Mouse (Mus musculus): ENCODE measurements at regions not wholly inside any gene's neighbourhood (a gene's known extent, or its start where the extent isn't known, plus 50 kb on each side); places are given as distances from the start of the nearest gene placed in this dataset.

- intact Hi-C loops (cut with DNase I): no loop called here
- no peak for DNase-seq (ENCODE audit: extremely low spot score in 1 of 2, low spot score in 2 of 2)
These were observed 95.5 kb downstream of the Psat1 start for GRCm38 (mm10) chr19:15851622-15852021.

GRCm38 (mm10) chr19:15850722-15851121 lies 96.4 kb downstream of the Psat1 start:
- intact Hi-C loops (cut with DNase I): no loop called here
- DNase-seq (ENCODE audit: extremely low spot score in 1 of 2, low spot score in 2 of 2): no peak

GRCm38 (mm10) chr19:15849235-15849634 lies 97.9 kb downstream of the Psat1 start:
- intact Hi-C loops (cut with DNase I): no loop called here
- DNase-seq (ENCODE audit: extremely low spot score in 1 of 2, low spot score in 2 of 2): no peak

GRCm38 (mm10) chr19:15838327-15838726 lies 108.8 kb downstream of the Psat1 start:
- intact Hi-C loops (cut with DNase I): no loop called here

GRCm38 (mm10) chr19:15837715-15838175 lies 109.4 kb downstream of the Psat1 start:
- no peak for DNase-seq (ENCODE audit: extremely low spot score in 1 of 2, low spot score in 2 of 2)
- intact Hi-C loops (cut with DNase I): no loop called here

More at GRCm38 (mm10) chr19:15838327-15838726, 108.8 kb downstream of the Psat1 start:
- no peak for DNase-seq (ENCODE audit: extremely low spot score in 1 of 2, low spot score in 2 of 2)

- intact Hi-C loops (cut with DNase I): no loop called here
- no peak for DNase-seq (ENCODE audit: extremely low spot score in 1 of 2, low spot score in 2 of 2)
These were observed 110.0 kb downstream of the Psat1 start for GRCm38 (mm10) chr19:15836956-15837714.

- intact Hi-C loops (cut with DNase I): no loop called here
- no peak for DNase-seq (ENCODE audit: extremely low spot score in 1 of 2, low spot score in 2 of 2)
These were observed 110.8 kb downstream of the Psat1 start for GRCm38 (mm10) chr19:15836201-15836955.

- no peak for DNase-seq (ENCODE audit: extremely low spot score in 1 of 2, low spot score in 2 of 2)
- intact Hi-C loops (cut with DNase I): no loop called here
These were observed 116.8 kb downstream of the Psat1 start for GRCm38 (mm10) chr19:15830385-15830784.

GRCm38 (mm10) chr19:15829158-15829557 lies 118.0 kb downstream of the Psat1 start:
- intact Hi-C loops (cut with DNase I): no loop called here
- peak in 1 of 2 experiments; percentile 78 for DNase-seq (ENCODE audit: extremely low spot score in 1 of 2, low spot score in 2 of 2)

- DNase-seq (ENCODE audit: extremely low spot score in 1 of 2, low spot score in 2 of 2): no peak
- intact Hi-C loops (cut with DNase I): no loop called here
These were observed 119.0 kb downstream of the Psat1 start for GRCm38 (mm10) chr19:15827990-15828705.

- DNase-seq (ENCODE audit: extremely low spot score in 1 of 2, low spot score in 2 of 2): no peak
- intact Hi-C loops (cut with DNase I): no loop called here
These were observed 119.8 kb downstream of the Psat1 start for GRCm38 (mm10) chr19:15827120-15827989.

- intact Hi-C loops (cut with DNase I): no loop called here
- no peak for DNase-seq (ENCODE audit: extremely low spot score in 1 of 2, low spot score in 2 of 2)
These were observed 123.3 kb downstream of the Psat1 start for GRCm38 (mm10) chr19:15823688-15824371.

GRCm38 (mm10) chr19:15820020-15820419 lies 127.1 kb downstream of the Psat1 start:
- no peak for DNase-seq (ENCODE audit: extremely low spot score in 1 of 2, low spot score in 2 of 2)
- intact Hi-C loops (cut with DNase I): no loop called here

- intact Hi-C loops (cut with DNase I): no loop called here
- DNase-seq (ENCODE audit: extremely low spot score in 1 of 2, low spot score in 2 of 2): no peak
These were observed 132.0 kb downstream of the Psat1 start for GRCm38 (mm10) chr19:15815166-15815565.

GRCm38 (mm10) chr19:15809008-15809407 lies 138.1 kb downstream of the Psat1 start:
- intact Hi-C loops (cut with DNase I): loop anchor here (10.0 kb wide), 1 partner anchor 774 kb away; no protein-coding TSS in a partner anchor
- no peak for DNase-seq (ENCODE audit: extremely low spot score in 1 of 2, low spot score in 2 of 2)

GRCm38 (mm10) chr19:15807681-15808080 lies 139.5 kb downstream of the Psat1 start:
- intact Hi-C loops (cut with DNase I): loop anchor here (10.0 kb wide), 1 partner anchor 773 kb away; no protein-coding TSS in a partner anchor
- no peak for DNase-seq (ENCODE audit: extremely low spot score in 1 of 2, low spot score in 2 of 2)

GRCm38 (mm10) chr19:15803131-15803889 lies 143.8 kb downstream of the Psat1 start:
- intact Hi-C loops (cut with DNase I): loop anchor here (5.0 to 10.0 kb wide), 2 partner anchors 769 to 1821 kb away; no protein-coding TSS in a partner anchor
- DNase-seq (ENCODE audit: extremely low spot score in 1 of 2, low spot score in 2 of 2): peak in 1 of 2 experiments; percentile 16
